Mouse (Mus musculus): ENCODE results near the gene Alyref.

The Alyref gene

GRCm38 (mm10) chr11:120626785-120627467 lies 28.8 kb upstream of the Alyref start:
- DNase-seq (ENCODE audit: extremely low spot score, low spot score) = no peak

GRCm38 (mm10) chr11:120625152-120625775 lies 27.1 kb upstream of the Alyref start, which contains the start of gene Sirt7:
TSS of gene Sirt7 (minus strand) at chr11:120625240.
- no peak for DNase-seq (ENCODE audit: extremely low spot score, low spot score)

GRCm38 (mm10) chr11:120624680-120625111 lies 26.5 kb upstream of the Alyref start:
- peak; percentile 84 for DNase-seq (ENCODE audit: extremely low spot score, low spot score)

- DNase-seq (ENCODE audit: extremely low spot score, low spot score) = peak; percentile 62
Observed at GRCm38 (mm10) chr11:120623961-120624679, 26.0 kb upstream of the Alyref start.

- DNase-seq (ENCODE audit: extremely low spot score, low spot score) = no peak
Observed at GRCm38 (mm10) chr11:120622805-120623204, 24.6 kb upstream of the Alyref start.

GRCm38 (mm10) chr11:120620195-120620594 lies 22.0 kb upstream of the Alyref start:
- DNase-seq (ENCODE audit: extremely low spot score, low spot score) = no peak

GRCm38 (mm10) chr11:120618619-120619535 lies 20.7 kb upstream of the Alyref start:
- no peak for DNase-seq (ENCODE audit: extremely low spot score, low spot score)

- DNase-seq (ENCODE audit: extremely low spot score, low spot score) = peak; percentile 87
Observed at GRCm38 (mm10) chr11:120617519-120618112, 19.5 kb upstream of the Alyref start, which contains the start of gene Pcyt2. TSS of gene Pcyt2 (minus strand) at chr11:120617936.

GRCm38 (mm10) chr11:120616617-120617294 lies 18.6 kb upstream of the Alyref start:
- DNase-seq (ENCODE audit: extremely low spot score, low spot score) = no peak

GRCm38 (mm10) chr11:120615606-120616203 lies 17.5 kb upstream of the Alyref start:
- DNase-seq (ENCODE audit: extremely low spot score, low spot score) = no peak

- no peak for DNase-seq (ENCODE audit: extremely low spot score, low spot score)
Observed at GRCm38 (mm10) chr11:120615167-120615566, 17.0 kb upstream of the Alyref start.

GRCm38 (mm10) chr11:120613976-120614375 lies 15.8 kb upstream of the Alyref start:
- DNase-seq (ENCODE audit: extremely low spot score, low spot score) = no peak

- DNase-seq (ENCODE audit: extremely low spot score, low spot score) = no peak
Observed at GRCm38 (mm10) chr11:120613481-120613972, 15.4 kb upstream of the Alyref start.

GRCm38 (mm10) chr11:120612763-120613162 lies 14.6 kb upstream of the Alyref start:
- DNase-seq (ENCODE audit: extremely low spot score, low spot score) = peak; percentile 76

GRCm38 (mm10) chr11:120610477-120611046 lies 12.4 kb upstream of the Alyref start:
- no peak for DNase-seq (ENCODE audit: extremely low spot score, low spot score)

- no peak for DNase-seq (ENCODE audit: extremely low spot score, low spot score)
Observed at GRCm38 (mm10) chr11:120609250-120609649, 11.1 kb upstream of the Alyref start.

GRCm38 (mm10) chr11:120608241-120609034 lies 10.3 kb upstream of the Alyref start, which contains the start of gene Npb:
TSS of gene Npb (plus strand) at chr11:120608477.
- DNase-seq (ENCODE audit: extremely low spot score, low spot score) = peak; percentile 41

- no peak for DNase-seq (ENCODE audit: extremely low spot score, low spot score)
Observed at GRCm38 (mm10) chr11:120606764-120607163, 8.6 kb upstream of the Alyref start.
